Mouse (Mus musculus) cerebellum, adult 9-10 months (tissue): Measurements from ENCODE around the gene Lzic.

Source experiments
- DNase-seq: peaks from one replicate; pipeline ENCODE4 v3.0.0; 2022

Lzic gene

GRCm38 (mm10) chr4:149484566-149484965 is 463 bp upstream of the Lzic start:
- no peak for DNase-seq

DNA sequence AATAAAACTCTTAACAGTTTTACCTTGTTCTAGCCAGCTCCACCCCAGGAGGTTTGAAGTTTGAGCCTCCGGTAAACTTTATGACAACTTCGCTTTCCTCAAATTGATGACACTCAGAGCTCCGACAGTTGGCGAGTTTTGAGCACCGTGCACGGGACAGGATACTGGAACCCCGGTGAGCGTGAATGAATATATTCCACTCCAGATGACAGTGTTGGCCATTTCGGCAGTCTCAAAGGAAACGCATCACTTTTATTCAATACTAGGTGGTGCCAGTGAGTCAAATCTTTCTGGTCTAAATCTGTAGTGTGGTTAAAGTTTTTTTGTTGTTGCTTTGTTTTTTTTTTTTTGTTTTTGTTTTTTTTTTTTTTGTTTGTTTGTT is 787 bp downstream of the Lzic start:
- peak; percentile 33 for DNase-seq

DNA sequence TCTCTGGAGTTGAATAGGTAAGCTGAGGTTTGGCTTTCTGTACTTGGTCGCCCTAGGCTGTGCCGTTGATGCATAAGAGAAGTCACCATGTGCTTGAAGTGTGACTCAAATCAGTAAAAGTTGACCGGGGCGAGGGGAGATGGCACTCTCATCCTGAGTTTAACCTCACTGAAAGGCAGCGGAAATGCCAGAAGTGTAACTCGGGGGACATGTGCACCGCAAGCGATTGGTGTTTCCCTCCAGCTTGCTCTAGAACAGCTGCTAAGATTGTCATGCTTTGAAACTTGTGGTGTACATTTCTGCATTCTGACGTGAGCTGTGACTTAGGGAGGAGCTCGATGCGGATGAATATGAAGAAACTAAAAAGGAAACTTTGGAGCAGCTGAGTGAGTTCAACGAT is 2.7 kb downstream of the Lzic start:
- DNase-seq = no peak

GRCm38 (mm10) chr4:149489415-149490240 is 4.6 kb downstream of the Lzic start:
- DNase-seq = no peak

DNA sequence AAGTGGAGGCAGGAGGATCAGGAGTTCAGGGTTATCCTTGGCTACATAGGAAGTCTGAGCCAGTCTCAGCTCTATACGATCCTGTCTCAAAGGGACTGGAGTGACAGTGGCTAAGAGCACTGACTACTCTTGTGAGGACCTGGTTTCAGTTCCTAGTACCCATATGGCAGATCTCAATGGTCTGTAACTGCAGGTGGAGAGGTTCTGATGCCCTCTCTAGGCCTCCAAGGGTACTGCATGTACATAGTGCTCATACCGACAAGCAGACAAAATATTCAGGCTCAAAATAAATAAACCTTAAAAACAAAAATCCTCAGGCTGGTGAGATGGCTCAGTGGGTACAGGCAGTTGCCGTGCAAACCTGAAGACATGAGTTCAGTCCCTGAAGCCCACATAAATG is 6.1 kb downstream of the Lzic start:
- no peak for DNase-seq

GRCm38 (mm10) chr4:149496612-149497011 is 11.6 kb downstream of the Lzic start:
- DNase-seq = no peak

DNA sequence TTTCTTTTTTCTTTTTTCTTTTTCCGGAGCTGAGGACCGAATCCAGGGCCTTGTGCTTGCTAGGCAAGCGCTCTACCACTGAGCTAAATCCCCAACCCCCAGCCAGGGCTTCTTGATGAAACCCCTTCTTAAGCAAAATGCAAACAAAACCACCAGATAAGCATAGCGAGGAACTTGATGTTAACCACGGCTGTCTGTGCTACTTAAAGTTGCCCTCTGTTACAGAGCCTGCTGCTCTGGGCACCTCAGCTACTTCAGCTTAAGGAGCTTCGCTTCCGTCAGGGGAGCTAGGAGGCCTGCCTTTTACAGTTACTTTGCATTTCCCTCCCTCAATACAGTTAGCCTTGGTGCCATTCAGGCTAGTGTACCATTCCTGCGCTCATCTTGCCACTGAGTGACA is 13.9 kb downstream of the Lzic start:
- no peak for DNase-seq

DNA sequence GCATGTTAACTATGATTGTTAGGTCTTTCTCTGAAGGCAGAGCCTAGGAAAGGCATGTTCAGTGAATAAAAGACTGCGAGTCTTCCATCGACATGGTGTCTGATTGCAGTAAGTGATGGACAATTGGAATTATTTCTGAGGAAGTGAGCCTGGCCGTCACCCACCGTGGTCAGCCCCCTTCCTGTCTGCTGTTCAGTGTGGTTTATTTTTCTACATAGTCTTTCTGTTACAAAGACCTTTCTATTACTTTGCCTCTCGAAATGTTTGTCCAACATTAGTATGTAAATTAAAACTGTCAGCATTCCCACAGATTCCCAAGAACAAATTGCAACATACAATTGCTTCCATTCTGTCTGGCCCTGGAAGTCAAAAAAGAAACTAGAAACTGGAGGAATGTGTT is 14.8 kb downstream of the Lzic start:
- no peak for DNase-seq

- DNase-seq = no peak
Observed at GRCm38 (mm10) chr4:149504363-149504762, 19.3 kb downstream of the Lzic start.

DNA sequence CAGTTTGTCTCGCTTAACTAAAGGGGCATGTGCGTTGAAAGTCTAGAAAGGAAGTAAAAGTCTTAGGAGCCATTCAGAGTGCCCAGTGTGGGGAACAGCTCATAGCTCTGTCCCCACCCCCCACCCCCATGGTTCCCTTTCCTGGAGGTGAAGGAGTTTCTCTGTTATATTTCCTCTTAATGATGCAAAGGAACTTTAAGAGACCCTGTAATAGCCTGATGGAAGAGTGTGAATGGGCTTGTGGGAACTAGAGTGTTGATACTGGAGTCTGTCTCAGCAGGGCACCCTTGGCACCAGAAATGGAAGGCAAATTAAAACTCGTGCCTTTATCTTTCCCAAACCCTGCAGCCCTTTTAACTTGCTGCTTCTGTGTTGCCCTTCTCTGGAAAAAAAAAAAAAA is 19.8 kb downstream of the Lzic start:
- DNase-seq = no peak

DNA sequence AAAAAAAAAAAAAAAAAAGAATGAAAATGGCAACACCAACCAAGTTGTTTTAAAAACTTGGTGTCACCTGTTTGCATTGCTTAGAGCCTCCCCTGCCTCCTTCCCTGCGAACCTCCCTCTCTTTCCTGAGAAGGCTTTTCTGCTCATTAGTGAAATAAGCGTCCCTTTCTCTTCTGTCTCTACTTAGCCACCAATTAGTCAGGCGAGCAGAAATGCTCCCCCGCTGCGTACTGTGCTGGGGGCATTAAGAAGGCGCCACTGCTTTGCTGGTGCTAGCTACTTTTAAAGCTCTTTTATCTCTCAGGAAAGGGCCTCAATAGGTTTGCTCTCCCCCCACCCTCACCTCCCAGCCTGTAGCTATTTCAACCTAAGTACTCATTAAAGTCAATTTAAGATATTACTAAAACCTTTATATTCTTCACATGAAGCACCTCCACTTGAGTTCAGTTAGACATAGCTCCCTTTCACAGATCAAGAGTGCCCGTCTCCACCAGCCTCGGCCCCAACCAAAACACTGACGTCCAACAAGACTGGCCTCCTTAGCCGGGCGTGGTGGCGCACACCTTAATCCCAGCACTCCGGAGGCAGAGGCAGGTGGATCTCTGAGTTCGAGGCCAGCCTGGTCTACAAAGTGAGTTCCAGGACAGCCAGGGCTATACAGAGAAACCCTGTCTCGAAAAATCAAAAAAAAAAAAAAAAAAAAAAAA is 20.4 kb downstream of the Lzic start:
- no peak for DNase-seq

DNA sequence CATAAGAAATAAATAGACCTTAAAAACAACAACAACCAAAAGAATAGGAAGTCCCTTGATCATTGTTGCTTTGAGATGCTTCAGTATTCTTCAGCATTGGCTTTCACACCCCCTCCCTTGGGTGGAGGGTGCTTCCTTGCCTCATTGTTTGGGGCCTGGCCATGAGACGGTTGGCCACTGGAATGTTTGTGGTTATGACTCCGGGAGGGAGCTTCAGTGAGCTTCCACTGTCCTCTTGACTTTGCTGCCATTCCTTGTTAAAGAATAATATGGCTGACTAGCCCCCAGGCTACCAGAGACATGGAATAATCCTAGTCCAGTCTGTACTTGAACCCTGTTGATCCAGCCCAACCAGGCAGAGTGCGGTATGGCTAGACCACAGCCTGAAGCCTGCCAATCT is 21.9 kb downstream of the Lzic start:
- no peak for DNase-seq

DNA sequence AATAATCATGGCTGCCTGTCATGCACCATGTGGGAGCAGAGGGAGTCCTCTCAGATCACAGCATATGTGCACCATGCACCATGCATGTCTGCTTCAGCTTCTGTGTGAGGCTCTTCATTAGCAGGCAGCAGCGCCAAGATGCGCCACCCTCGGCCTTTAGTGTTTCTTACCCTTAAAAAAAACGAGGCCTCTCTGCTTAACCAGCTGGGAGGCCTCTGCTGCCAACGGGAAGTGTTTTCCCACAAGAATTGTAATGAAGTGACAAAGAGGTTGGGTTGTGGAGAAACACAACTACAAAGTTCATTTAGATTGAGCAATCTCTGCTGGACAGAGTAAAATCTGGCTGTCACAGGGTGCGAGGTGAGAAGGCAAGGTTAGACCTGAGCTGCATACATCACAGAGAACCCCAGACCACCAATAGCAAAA is 26.2 kb downstream of the Lzic start:
- DNase-seq = no peak

DNA sequence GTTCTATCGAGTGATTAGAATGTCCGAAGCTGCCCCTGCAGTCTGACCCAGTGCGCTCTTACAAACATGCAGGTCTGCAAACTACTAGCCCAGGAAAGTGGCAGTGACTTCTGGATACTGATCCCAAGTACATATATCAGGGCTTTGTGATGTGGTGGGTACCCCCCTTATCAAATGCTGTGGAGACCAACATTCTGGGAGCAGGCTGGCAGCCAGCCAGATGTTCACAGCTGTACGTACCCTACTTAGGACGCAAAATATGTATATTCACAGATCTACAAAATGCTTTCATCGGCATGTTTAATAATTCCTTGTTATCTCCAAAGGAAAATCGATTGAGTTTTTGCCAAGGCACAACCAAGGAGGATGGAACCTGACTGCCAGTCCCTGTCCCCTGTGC is 27.0 kb downstream of the Lzic start:
- DNase-seq = no peak

DNA sequence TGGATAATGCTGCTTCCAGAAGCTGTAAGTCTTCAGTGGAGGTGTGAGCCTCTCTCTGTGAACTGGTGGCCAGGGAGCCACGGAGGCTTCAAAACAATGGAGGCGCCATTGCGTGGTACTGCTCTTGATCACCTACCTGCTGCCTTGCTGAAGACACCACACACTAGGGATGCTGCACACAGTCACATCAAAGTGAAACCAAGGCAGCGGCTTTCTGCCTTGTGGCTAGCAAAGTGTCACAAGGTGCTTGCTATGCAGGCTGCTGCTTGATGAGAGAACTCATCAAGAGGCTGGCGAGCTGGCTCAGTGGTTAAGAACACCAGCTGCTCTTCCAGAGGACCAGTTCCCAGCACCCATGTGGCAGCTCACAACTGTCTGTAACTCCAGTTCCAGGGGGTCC is 30.7 kb downstream of the Lzic start:
- DNase-seq = no peak

DNA sequence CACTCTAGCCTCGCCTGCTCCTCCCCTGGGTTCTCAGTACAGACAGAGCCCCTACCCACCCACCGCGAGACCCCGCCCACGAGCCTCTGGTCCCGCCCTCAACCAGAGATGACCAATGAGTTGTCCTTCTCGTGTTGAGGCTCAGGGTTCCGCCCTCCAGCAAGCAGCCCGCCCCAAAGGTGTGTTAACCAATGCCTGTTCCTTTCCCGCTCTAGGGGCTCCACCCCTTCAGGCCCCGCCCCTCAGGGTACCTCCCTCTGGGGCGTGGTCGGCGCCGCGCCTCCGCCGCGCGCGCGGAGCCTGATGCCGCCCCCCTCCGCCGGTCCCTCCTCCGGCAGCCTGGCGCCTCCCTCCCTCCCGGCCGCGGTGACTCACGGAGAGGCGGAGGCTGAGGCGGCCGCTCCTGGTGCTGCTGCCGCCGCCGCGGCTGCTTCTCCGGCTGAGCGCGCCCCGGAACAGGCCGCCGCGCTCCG is 32.9 kb downstream of the Lzic start, which contains the start of gene Ctnnbip1:
Ctnnbip1 (plus strand) TSS at position 369 of the 473 bp plus-strand sequence.
- DNase-seq = peak; percentile 98

GRCm38 (mm10) chr4:149518351-149519220 is 33.6 kb downstream of the Lzic start:
- DNase-seq = peak; percentile 55

DNA sequence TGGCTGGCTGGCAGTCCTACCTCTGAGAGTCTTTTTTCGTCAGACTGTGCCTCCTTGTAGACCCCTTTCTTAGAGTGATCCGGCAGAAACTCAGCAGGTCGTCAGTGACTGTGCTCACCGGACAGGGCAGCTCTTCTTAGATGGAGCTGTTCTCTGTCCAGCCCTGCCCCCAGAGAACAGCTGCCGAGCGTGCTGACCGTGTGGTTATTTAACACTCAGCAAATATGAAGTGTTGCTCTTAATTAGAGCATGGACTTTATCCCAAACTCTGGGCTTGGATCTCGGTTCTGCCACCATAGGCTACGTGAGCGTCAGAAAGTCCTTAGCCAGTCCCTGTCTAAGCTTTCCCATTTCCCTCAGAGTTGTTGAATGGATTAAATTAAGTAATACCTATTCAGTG is 36.2 kb downstream of the Lzic start:
- DNase-seq = no peak

DNA sequence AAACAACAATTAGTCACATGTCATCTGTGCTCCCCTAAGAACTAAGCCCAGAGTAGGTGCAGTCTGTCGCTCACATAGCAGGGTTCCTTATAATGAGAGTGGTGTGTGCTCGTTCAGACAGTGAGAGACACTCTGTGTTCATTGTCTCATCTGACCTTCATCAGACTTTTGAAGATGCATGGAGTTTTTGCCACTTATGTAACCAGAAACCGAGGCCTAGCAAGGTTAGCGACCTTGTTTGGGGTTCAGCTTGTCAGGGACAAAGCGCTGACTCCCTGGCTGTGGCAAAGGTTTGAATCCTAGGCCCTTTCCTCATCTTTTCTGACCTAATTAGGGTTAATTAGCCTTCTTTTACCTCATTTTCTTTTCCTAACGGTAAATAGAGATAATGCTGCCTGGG is 38.9 kb downstream of the Lzic start:
- DNase-seq = no peak

DNA sequence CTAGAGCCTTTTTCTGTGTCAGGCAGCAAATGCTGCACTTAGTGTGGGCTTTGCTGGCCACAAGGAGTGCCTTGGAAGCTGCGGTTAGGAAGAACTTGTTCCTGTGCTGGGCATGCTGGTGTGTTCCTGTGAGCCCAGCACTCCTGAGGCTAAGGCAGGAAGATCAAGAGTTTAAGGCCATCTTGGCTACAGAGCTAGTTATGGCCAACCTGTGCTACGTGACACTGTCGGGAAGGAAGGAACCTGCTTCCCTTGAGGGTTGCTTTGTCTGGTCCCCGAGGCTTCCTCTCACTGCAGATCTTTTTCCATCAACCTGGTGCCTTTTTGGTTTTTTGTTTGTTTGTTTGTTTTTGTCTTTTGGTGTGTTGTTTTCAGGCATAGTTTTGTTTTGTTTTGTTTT is 40.1 kb downstream of the Lzic start:
- no peak for DNase-seq

- DNase-seq = no peak
Observed at GRCm38 (mm10) chr4:149525811-149526210, 40.8 kb downstream of the Lzic start.

DNA sequence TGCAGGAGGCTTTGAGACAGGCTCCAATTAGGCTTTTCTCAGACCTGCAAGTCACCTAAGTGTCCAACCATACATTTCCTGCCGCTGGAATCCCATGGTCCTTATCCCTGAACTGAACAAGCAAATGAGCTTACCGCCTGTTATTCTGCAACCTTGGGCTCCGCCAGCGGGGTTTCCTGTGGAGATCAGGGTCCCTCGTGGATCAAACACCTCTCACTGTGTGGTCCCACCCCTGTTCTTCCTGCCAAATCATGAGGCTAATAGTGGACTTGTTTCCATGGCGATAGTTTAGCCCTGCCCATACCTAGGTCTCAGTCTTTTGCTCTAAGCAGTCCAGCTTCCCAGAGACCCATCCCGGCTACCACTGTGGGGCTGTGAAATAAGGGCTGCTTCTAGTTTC is 41.3 kb downstream of the Lzic start:
- no peak for DNase-seq

- DNase-seq = no peak
Observed at GRCm38 (mm10) chr4:149527621-149528354, 42.8 kb downstream of the Lzic start.
